Mouse (Mus musculus) stomach, embryonic 14.5 days (tissue): ENCODE results near the gene Prss40. TPM values are rescaled to one million over a fixed set of nuclear protein-coding genes. Genes with fewer than 3 reads are reported as not detected.

Source experiments
- ATAC-seq: fragments of 200-750 bp; cut with Nextera tagmentation; 2 replicates; pipeline ENCODE4 v1.8.0; 2017; ENCODE audit warnings: low read depth, moderate TSS enrichment; ENCODE audit not compliant: insufficient number of reproducible peaks, insufficient read depth, low FRiP score
- H3K27ac ChIP-seq: fragments of 300-500 bp; sonication (generic); 2 replicates; pipeline ENCODE4 v1.5.1; 2014; ENCODE audit warnings: mild to moderate bottlenecking, low read length, moderate library complexity, mixed read lengths
- H3K27me3 ChIP-seq: fragments of 300-500 bp; sonication (generic); 2 replicates; pipeline ENCODE4 v1.6.1; 2014; ENCODE audit warnings: low read length, control low read depth, mixed read lengths; ENCODE audit not compliant: control insufficient read depth, insufficient read depth
- H3K36me3 ChIP-seq: fragments of 300-500 bp; sonication (generic); 2 replicates; pipeline ENCODE4 v1.6.1; 2014; ENCODE audit warnings: mild to moderate bottlenecking, control low read depth, low read length, moderate library complexity, mixed read lengths; ENCODE audit not compliant: control insufficient read depth, insufficient read depth
- H3K4me1 ChIP-seq: fragments of 300-500 bp; sonication (generic); 2 replicates; pipeline ENCODE4 v1.6.1; 2014; ENCODE audit warnings: low read length, control low read depth, mixed read lengths; ENCODE audit not compliant: control insufficient read depth, insufficient read depth
- H3K4me2 ChIP-seq: fragments of 300-500 bp; sonication (generic); replicated peaks from 2 replicates; pipeline ENCODE4 v1.6.1; 2014; ENCODE audit warnings: low read depth, low read length, control low read depth
- H3K4me3 ChIP-seq: fragments of 300-500 bp; sonication (generic); 2 replicates; pipeline ENCODE4 v1.5.1; 2014; ENCODE audit warnings: low read depth, low read length, control low read depth
- H3K9ac ChIP-seq: fragments of 300-500 bp; sonication (generic); replicated peaks from 2 replicates; pipeline ENCODE4 v1.6.1; 2014; ENCODE audit warnings: low read depth, mild to moderate bottlenecking, control low read depth, low read length, moderate library complexity, mixed read lengths
- H3K9me3 ChIP-seq: fragments of 300-500 bp; sonication (generic); 2 replicates; pipeline ENCODE4 v1.6.1; 2016; ENCODE audit warnings: low read depth, low read length, control low read depth; ENCODE audit not compliant: control insufficient read depth
- WGBS: fragments of 180-500 bp; shearing (Covaris S2); extraction: QIAGEN DNeasy Blood & Tissue Kit; methylation state at CpG from one replicate; pipeline ENCODE4 v1.1.7; 2014; 5-methylcytosine and 5-hydroxymethylcytosine counted together
- polyA plus RNA-seq: library from polyadenylated mRNA; unstranded; fragments of >200 nt; fragmentation: Nextera tagmentation; extraction: Ambion mirVana; gene quantifications from 2 replicates; pipeline ENCODE4 v1.2.1, GENCODE M21; 2014

Gene Prss40
- polyA plus RNA-seq, 1 experiment from 2014 or later = not detected

DNA sequence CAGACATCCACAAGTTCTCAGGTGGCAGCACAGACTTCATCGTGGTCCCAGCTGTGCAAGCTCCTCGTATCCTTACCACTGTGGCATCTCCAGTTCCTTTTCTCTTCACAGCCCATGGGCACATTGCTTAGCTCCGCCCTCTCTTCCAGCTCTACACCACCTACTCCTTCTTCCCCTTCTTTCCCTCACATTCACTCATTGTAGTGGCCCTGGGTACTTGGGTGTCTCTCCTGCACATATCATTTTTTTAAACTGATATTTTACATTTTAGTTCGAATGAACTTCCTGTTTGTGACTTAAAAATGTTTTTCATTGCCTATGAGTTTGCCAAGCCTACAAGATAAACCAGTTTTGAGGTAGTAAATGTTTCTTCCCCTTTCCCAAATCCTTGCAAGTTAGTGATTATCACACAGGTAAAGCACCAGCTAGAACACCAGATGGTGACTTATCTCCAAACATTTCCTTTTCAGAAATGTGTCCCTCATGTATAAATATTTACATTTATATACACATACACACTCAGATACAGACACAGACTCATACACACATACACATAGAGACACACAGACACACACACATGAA, 54.7 kb downstream of the Prss40 start:
- Histone ChIP-seq H3K9me3 (no peaks in the 10 kb centered on the region), H3K27ac (no peak overlapping the region), H3K4me2 (no peak overlapping the region), H3K4me1 (no peaks in the 10 kb centered on the region), H3K9ac (no peak overlapping the region), H3K36me3 (no peaks in the 10 kb centered on the region), H3K27me3 (no peaks in the 10 kb centered on the region), H3K4me3 (no peak overlapping the region)
- no peak for ATAC-seq
- 87% methylated on average over 4 of the region's 4 CpGs for WGBS

DNA sequence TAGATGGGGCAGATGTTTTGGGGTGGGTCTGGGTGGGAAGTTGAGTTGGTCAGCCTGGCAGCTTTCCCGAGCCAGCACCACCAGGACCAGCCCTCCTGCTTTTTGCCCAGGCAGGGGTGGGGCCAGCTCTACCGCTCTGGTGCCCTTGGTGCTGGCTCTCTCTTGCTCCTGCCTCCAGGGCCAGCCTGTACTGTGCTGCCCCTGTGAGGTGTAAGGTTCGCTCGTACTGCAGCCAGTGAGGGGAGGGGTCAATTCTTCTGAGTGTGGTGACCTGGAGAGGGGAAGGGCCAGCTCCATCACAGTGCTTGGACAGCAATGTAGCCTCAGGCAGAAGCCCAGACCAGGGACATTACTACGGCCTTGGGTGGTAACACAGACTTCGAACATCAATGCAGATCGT, 55.4 kb downstream of the Prss40 start:
- H3K4me3 ChIP-seq = no peak overlapping the region
- no peak; the same call in 1 of the 2 replicates for ATAC-seq
- no peak overlapping the region for H3K27ac ChIP-seq
- no peaks in the 10 kb centered on the region for H3K36me3 ChIP-seq
- no peaks in the 10 kb centered on the region for H3K9me3 ChIP-seq
- no peak overlapping the region for H3K4me2 ChIP-seq
- WGBS = 53% methylated on average over 7 of the region's 7 CpGs
- no peaks in the 10 kb centered on the region for H3K4me1 ChIP-seq
- no peak overlapping the region for H3K9ac ChIP-seq
- H3K27me3 ChIP-seq = no peaks in the 10 kb centered on the region

DNA sequence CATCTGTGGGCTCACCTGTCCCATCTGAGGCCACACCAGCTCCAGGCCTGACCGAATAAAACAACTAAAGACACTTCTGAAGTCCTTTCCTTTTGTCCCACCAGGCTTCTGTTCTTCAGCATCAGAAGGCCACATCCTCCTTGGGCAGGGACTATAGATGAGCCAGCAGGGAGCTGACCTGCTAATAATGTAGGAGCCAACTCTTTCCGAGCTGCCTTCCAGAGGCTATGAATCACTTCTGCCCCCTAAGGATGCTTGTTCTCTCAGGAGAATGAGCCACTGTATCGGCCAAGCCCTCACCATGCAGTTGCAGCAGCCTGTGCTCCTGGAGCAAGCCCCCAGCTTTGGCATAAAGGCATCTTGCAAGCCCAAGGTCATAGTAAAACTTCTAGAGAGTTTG, 57.8 kb downstream of the Prss40 start:
- WGBS = 65% methylated on average over 3 of the region's 3 CpGs
- H3K4me3 ChIP-seq = no peak overlapping the region
- no peak overlapping the region for H3K4me2 ChIP-seq
- ATAC-seq = no peak
- H3K36me3 ChIP-seq = no peaks in the 10 kb centered on the region
- H3K9me3 ChIP-seq = no peaks in the 10 kb centered on the region
- no peaks in the 10 kb centered on the region for H3K27me3 ChIP-seq
- no peak overlapping the region for H3K9ac ChIP-seq
- no peaks in the 10 kb centered on the region for H3K4me1 ChIP-seq
- H3K27ac ChIP-seq = no peak overlapping the region

Other genes with a start within 250 kb of the Prss40 start
- 50.4 TPM in 2 replicates for gene Ccdc115, start 121.3 kb downstream of the Prss40 start, polyA plus RNA-seq
- 74.8 and 83.4 TPM in 2 replicates for gene Imp4, start 121.1 kb downstream of the Prss40 start, polyA plus RNA-seq
- 18.7 and 19.2 TPM in 2 replicates for gene Ptpn18, start 101.2 kb downstream of the Prss40 start, polyA plus RNA-seq
- gene Prss39, start 62.5 kb downstream of the Prss40 start, polyA plus RNA-seq = not detected in 2 replicates
- 1.3 and 2.3 TPM in 2 replicates for gene Cfc1, start 25.3 kb downstream of the Prss40 start, polyA plus RNA-seq
- 0.60 and 1.2 TPM in 2 replicates for gene Amer3, start 18.7 kb upstream of the Prss40 start, polyA plus RNA-seq